Mouse (Mus musculus): ENCODE data around the gene Stxbp6.
"Not testable (repeated sequence)": the region's sequence is repeated elsewhere in the genome, so short reads cannot be mapped to it uniquely, and the experiment has no call there.

Gene Stxbp6

GRCm38 (mm10) chr12:45053319-45053718 lies 21.2 kb downstream of the Stxbp6 start:
- no peak for DNase-seq

DNA sequence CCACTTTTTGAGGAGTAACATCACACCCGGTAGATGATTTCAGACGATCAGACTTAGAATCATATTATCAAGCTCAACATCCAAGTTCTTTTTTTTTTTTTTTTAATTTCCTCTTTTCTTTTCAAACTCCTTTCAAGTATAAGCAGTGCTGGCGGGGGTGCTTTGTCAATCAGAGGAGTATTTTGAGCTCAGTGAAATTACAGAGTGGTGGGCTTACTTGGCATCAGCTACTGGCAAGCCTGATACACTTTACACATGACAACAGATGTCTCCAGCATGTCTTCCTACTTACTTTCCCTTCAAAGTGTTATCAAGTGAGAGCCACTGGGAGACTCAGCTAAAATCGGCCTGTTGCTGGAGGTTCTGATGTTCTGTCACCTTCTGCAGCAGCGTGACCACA lies 21.6 kb downstream of the Stxbp6 start:
- no peak for DNase-seq

- DNase-seq = no peak
These were observed 24.6 kb downstream of the Stxbp6 start for GRCm38 (mm10) chr12:45049894-45050293.

DNA sequence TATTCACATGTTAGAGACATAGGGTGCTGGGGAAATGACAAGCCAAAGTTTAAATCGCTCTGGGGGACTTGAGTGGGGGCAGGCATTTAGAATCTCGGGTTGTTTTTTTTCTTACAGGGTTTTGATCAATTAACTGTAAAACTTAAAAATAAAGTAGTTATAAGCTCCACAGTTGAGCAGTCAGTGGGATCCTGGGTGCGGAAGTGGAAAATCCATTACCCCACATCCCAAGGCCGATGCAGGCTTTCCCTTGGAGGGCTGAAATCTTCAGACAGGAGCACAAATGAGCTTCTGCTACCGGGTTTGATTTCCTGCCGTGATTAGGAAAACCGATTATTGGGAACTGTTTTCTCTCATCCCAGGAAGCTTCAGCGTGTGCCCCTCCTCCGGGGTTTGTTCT lies 26.8 kb downstream of the Stxbp6 start:
- not testable (repeated sequence) for DNase-seq

- DNase-seq = peak in 1 of 2 experiments; percentile 27
These were observed 27.3 kb downstream of the Stxbp6 start for GRCm38 (mm10) chr12:45047172-45047571.

DNA sequence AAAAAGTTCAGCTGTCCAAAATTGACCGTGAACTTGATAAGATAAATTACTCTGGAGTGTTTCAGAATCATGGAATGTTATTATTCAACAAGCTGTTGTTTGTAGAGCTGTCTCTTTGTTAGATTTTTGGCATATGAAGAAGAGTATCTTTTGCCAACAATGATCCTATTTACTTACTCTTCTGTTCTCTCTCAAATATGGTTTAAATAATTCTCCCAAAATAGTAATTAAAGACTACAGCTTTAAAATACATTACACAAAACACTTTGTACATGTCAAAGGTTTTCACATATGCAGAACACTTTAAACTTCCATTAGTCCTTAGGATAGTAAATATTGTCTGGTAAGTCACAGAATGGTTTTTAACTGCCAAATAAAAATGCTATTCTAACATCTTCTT lies 29.9 kb downstream of the Stxbp6 start:
- DNase-seq = no peak

GRCm38 (mm10) chr12:45042591-45043091 lies 31.9 kb downstream of the Stxbp6 start:
- no peak for DNase-seq

GRCm38 (mm10) chr12:45037496-45037895 lies 37.0 kb downstream of the Stxbp6 start:
- DNase-seq = peak; percentile 33 to 67

GRCm38 (mm10) chr12:45037091-45037490 lies 37.4 kb downstream of the Stxbp6 start:
- peak in 1 of 2 experiments; percentile 38 for DNase-seq

- no peak for DNase-seq
These were observed 43.8 kb downstream of the Stxbp6 start for GRCm38 (mm10) chr12:45030681-45031080.

DNA sequence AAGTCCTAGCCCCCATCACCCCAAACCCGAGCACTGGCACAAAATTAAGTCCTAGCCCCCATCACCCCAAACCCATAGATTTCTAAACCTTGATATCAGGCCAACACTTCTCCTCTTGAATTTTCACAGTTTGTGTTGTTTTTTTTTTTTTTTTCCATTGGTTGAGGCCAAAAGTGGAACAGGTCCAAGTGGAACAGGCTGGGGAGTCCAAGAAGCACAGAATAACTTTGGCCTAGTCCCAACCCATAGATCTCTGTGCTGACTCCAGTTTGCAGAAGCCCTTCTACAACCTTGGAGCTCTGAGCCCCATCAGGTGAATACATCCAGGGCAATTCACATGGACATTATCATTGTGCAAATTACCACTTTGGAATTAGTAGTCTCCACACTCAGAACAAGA lies 48.2 kb downstream of the Stxbp6 start:
- DNase-seq = peak; percentile 34 to 64

DNA sequence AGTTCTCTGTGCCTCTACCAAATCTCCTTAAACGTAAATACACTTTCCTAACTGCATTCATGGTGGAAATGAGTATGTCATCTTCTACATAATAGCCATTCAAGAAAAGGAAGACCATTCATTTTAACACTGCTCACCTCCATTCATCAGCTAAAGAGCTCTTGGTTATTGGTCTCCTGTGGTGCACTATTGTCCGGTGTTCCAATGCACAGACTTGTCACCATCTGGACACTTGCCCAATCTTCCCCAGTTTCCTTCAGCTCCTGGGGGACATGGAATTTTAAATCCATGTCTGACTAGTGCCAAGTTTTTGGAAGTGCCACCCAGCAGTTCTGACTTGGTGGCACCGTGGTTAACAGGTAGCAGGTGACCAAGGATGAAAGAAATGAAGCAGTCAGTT lies 54.5 kb downstream of the Stxbp6 start:
- DNase-seq = no peak

- DNase-seq = no peak
These were observed 55.3 kb downstream of the Stxbp6 start for GRCm38 (mm10) chr12:45019059-45019822.

GRCm38 (mm10) chr12:45013246-45013756 lies 61.2 kb downstream of the Stxbp6 start:
- DNase-seq = no peak

DNA sequence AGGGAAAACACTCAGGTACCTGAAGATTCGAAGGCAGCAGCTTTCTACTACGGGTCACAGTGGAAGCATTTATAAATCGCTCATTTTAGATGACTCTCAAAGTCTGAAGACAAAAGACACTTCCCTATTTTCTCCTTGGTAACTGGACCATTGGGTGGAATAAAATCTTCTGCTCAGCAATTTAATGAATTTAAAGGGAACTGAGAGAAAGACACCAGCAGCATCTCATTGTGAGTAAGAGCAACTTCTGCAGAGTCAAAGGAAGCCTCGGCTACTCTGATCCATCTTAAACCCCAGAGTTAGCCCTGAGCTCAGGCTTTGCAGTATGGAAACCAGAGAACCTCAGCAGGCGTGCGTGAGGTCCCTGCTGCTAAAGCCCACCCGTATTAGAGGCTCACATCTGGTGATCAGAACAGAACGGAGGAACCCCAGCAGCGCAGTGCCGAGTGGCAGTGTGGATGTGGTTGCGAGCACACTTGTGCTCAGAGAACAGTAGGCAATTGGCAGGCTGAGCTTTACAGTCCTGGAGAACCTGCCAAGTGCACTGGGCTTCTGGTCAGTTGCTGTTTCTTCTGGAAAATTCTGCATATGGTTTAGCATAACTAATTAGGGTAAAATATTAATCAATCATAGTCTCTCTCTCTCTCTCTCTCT lies 62.9 kb downstream of the Stxbp6 start:
- DNase-seq = peak; percentile 41 to 57

- DNase-seq = no peak
These were observed 63.5 kb downstream of the Stxbp6 start for GRCm38 (mm10) chr12:45011006-45011405.

GRCm38 (mm10) chr12:45009984-45010611 lies 64.4 kb downstream of the Stxbp6 start:
- no peak for DNase-seq

DNA sequence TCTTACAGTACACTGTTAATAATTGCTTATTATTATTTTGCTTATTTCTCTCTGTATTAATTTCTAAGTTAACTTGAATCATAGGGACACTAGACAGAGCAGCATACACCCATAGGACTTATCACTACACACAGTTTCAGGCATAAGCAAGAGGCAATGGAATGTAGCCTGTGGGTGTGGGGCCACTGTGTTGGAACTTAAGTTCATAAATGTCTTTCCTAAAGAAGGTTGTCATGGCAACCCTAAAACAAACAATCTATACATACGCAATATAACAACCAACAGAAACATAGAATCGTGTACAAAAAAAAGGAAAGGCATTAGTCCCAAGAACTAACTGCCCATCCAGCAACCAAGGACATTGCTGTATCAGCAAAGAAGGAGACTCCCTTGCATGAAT lies 67.9 kb downstream of the Stxbp6 start:
- DNase-seq = no peak

DNA sequence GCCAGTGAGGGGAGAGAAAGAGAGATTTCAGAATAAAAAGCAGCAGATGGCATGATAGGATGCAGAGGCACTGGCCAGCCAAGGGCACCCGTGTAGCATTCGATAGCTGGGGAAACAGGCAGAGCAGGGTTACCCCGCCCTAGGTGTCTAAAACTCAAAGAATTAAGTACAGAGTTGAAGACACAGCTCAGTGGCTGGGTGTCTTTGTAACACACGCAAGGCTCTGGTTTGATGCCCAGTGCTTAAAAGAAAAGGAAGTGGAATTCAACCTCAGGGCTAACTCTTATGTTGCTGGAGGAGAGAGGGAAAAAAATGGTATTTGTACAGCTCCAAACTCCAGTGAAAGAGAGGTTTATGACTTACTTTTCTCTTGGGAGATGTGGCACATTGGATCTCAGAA lies 68.5 kb downstream of the Stxbp6 start:
- no peak for DNase-seq

DNA sequence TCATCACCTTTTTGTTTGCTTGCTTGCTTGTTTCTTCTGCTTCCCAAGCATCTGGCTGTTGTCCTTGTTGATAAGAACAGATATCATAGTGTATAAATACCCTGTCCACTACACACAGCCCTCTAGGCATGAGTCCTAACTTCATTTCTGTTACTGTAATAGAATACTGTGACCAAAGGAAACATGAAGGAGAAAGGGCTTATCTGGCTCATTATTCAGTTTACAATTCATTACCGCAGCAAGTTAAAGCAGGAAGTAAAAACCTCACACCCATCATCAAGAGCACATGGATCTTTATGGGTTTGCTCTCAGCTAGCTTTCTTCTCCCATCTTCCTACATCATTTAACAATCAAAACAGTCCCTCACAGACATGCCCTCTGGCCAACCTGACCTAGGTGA lies 72.5 kb downstream of the Stxbp6 start:
- DNase-seq = no peak

DNA sequence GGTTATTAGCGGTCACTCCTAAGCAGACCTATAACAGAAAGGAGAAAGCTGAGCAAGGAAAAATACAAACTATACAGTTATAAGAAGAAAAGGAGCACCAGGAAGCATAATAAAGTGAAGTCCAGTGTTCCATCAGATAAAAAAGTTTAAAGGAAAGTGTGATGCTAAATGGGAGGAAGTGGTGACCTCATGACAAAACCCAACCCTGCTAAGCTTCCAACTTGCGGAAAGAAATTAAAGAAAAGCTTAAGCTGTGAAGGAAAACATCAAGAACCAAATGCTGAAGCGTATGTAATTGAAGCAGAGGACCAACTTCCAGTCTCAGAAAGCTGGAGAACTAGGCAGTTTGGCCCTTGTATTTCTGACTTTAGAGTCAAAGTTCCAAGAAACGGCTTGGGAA lies 77.1 kb downstream of the Stxbp6 start:
- no peak for DNase-seq

- no peak for DNase-seq
These were observed 77.6 kb downstream of the Stxbp6 start for GRCm38 (mm10) chr12:44996897-44997296.

DNA sequence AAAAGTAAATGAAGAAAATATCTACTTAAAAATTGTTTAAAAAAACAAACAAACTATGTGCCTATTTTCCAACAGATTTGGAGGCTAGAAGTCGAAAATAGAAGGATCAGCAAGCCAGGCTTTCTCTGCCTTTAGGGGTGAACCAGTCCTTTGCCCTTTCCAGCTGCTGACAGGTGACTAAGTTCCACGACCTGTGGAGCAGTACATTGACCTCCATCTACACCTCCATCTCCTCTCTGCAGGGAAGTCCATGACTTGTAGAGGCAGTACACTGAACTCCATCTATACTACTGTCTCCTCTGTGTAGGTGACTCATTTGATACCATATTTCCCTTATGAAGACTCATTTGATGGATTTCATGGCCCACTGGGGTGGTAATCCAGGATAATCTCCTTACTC lies 78.2 kb downstream of the Stxbp6 start:
- DNase-seq = no peak

- DNase-seq = peak in 1 of 2 experiments; percentile 41
These were observed 81.1 kb downstream of the Stxbp6 start for GRCm38 (mm10) chr12:44993391-44993790.

Measured in kidney, postnatal 36 days (tissue).